Mouse (Mus musculus): Measurements from ENCODE around the gene Naa11.
A peak's percentile ranks its signal among the peaks of the same experiment; 100 is the strongest.

Gene Naa11

GRCm38 (mm10) chr5:97392160-97392559 is at the start of gene Naa11:
Gene Naa11 (minus strand): TSS chr5:97392379.
- no peak for DNase-seq

GRCm38 (mm10) chr5:97432512-97432911 is 40.3 kb upstream of the Naa11 start:
- no peak for DNase-seq

GRCm38 (mm10) chr5:97429976-97430375 is 37.8 kb upstream of the Naa11 start:
- no peak for DNase-seq

GRCm38 (mm10) chr5:97421669-97422068 is 29.5 kb upstream of the Naa11 start:
- DNase-seq, result no peak

GRCm38 (mm10) chr5:97417185-97417584 is 25.0 kb upstream of the Naa11 start:
- no peak for DNase-seq

GRCm38 (mm10) chr5:97415837-97416236 is 23.7 kb upstream of the Naa11 start:
- DNase-seq, result no peak

- DNase-seq, result no peak
These were observed 21.5 kb upstream of the Naa11 start for GRCm38 (mm10) chr5:97413716-97414115.

GRCm38 (mm10) chr5:97410190-97410589 is 18.0 kb upstream of the Naa11 start:
- DNase-seq, result no peak

GRCm38 (mm10) chr5:97409234-97409704 is 17.1 kb upstream of the Naa11 start:
- no peak for DNase-seq

- no peak for DNase-seq
These were observed 8.9 kb upstream of the Naa11 start for GRCm38 (mm10) chr5:97401042-97401441.

GRCm38 (mm10) chr5:97397585-97397984 is 5.4 kb upstream of the Naa11 start:
- DNase-seq, result peak; percentile 64 to 66

- DNase-seq, result no peak
These were observed 4.6 kb downstream of the Naa11 start for GRCm38 (mm10) chr5:97387622-97388021.

GRCm38 (mm10) chr5:97384399-97384798 is 7.8 kb downstream of the Naa11 start:
- no peak for DNase-seq

GRCm38 (mm10) chr5:97382548-97383222 is 9.5 kb downstream of the Naa11 start:
- DNase-seq, result no peak

GRCm38 (mm10) chr5:97379976-97380375 is 12.2 kb downstream of the Naa11 start:
- DNase-seq, result no peak

- DNase-seq, result peak in 1 of 2 experiments; percentile 0
These were observed 27.4 kb downstream of the Naa11 start for GRCm38 (mm10) chr5:97364781-97365180.

- peak; percentile 2 to 12 for DNase-seq
These were observed 27.9 kb downstream of the Naa11 start for GRCm38 (mm10) chr5:97364252-97364651.

GRCm38 (mm10) chr5:97362539-97362938 is 29.6 kb downstream of the Naa11 start:
- no peak for DNase-seq

GRCm38 (mm10) chr5:97359104-97359503 is 33.1 kb downstream of the Naa11 start:
- DNase-seq, result no peak

- no peak for DNase-seq
These were observed 36.0 kb downstream of the Naa11 start for GRCm38 (mm10) chr5:97356135-97356534.

GRCm38 (mm10) chr5:97355152-97355551 is 37.0 kb downstream of the Naa11 start:
- no peak for DNase-seq

GRCm38 (mm10) chr5:97348760-97349159 is 43.4 kb downstream of the Naa11 start:
- DNase-seq, result no peak

- no peak for DNase-seq
These were observed 43.9 kb downstream of the Naa11 start for GRCm38 (mm10) chr5:97348310-97348709.

GRCm38 (mm10) chr5:97345732-97346253 is 46.4 kb downstream of the Naa11 start:
- no peak for DNase-seq

- DNase-seq, result no peak
These were observed 47.0 kb downstream of the Naa11 start for GRCm38 (mm10) chr5:97345129-97345528.

All from B cell, adult 2 months (primary cell).